Mouse (Mus musculus) regulatory T cell (primary cell): Measurements from ENCODE around the gene Cxcr6.
"Not testable (repeated sequence)": the region's sequence is repeated elsewhere in the genome, so short reads cannot be mapped to it uniquely, and the experiment has no call there.

Source experiments
- in situ Hi-C: fragments of 300-600 bp; cut with MboI, MseI; formaldehyde crosslinking; loops from one replicate; pipeline ENCODE4 v1.15.1; 2025; ENCODE audit warnings: high pct_unique_total_duplicates

Gene Cxcr6

GRCm38 (mm10) chr9:123806267-123806666 lies at the start of gene Cxcr6:
Cxcr6 (plus strand) TSS chr9:123806475.
- in situ Hi-C loops, result no loop called here

DNA sequence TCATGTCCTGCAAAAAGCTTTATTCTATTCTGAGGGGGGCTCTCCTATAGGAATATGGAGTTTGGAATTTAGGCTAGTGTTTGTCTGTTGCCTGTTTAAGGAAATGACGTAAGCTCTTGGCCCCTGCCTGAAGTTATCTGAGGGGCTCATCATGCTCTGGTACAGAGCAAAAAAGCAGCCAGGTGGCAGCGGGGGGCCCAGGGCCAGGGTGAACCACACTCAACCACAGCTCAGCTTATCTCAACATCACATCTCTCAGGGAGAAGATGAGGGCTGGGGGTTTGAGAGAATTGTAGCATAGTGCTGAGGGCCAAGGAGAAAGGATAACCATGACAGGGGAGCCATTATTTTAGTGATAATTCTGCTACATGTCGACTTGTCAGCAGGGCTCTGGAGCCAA lies 49.5 kb upstream of the Cxcr6 start:
- in situ Hi-C loops, result no loop called here

- in situ Hi-C loops, result no loop called here
Observed at GRCm38 (mm10) chr9:123757326-123757725, 48.9 kb upstream of the Cxcr6 start.

DNA sequence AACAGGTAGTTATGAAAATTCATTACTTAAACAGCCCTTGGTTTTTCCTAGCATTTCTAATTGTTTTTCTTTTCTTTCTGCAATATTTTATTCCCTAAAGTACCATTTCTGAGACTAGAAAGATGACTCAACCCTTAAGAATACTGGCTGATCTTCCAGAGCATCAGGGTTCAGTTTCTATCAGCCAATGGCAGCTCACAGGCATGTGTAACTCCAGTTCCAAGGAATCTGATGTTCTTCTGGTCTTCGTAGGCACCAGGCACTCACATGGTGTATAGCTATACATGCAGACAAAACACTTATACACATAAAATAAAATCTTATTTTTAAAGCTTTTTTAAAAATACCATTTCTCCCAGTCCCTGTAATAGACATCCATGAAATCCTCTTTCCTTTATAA lies 48.1 kb upstream of the Cxcr6 start:
- in situ Hi-C loops, result no loop called here

DNA sequence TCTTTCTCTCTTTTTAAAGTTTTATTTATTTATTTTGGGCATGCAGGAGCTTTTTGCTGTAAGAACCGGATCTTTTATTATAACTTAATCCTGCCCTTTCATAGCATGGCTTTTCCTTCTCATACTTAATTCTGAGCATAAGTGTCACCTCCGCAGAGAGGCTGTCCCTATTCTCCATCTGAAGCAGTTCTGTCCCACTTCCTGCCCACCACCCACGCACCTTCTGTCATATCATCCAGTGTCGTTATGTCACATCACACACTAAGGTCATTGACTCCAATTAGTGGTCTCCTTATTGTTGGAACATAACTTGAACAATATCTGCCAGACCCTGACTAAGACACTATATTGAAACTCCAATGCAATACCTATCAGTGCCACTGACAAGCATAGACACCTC lies 47.6 kb upstream of the Cxcr6 start:
- in situ Hi-C loops, result no loop called here

- in situ Hi-C loops, result loop anchor here (5.0 to 10.0 kb wide), 2 partner anchors 44 to 164 kb away; partner anchors contain the start of gene Lztfl1
Observed at GRCm38 (mm10) chr9:123760806-123761205, 45.5 kb upstream of the Cxcr6 start.

DNA sequence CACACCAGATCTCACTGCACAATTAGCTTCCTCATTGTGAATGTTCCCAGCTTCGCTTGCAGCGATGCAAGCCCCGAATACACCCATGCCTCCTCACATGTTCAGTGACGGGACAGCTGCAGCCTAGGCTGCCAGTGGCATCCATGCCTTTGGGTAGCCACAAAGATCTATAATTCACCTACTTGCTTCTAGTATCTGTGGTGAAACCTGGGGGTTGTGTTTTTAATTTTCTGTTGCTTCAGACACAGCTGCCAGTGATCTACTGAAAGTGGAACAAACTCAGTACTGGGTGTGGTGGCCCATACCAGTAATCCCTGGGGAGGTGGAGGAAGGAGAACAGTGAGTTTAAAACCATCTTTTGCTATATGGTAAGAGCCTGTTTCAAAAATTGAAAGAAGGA lies 43.4 kb upstream of the Cxcr6 start:
- in situ Hi-C loops, result loop anchor here (5.0 to 10.0 kb wide), 2 partner anchors 46 to 162 kb away; partner anchors contain the start of gene Lztfl1

DNA sequence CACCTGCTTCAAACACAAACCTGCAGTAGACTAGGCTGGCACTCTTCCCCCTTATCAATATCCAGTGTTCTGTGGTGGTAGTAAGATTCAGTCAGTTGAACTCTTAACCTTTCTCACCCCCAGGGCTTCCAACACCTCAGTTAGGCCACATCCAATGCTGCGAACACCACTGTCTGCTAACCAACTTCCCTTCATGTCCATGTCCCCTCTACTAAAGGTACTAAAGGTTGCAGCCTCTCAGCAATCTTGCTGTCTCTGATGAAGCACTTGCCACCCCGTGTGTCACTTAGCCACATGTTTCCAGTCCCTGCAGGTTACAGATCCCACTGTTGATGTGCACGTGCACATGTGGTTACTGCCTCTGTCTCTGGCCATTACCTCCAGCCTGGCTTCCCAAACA lies 42.5 kb upstream of the Cxcr6 start:
- in situ Hi-C loops, result loop anchor here (5.0 to 10.0 kb wide), 2 partner anchors 46 to 161 kb away; partner anchors contain the start of gene Lztfl1

GRCm38 (mm10) chr9:123766996-123767395 lies 39.3 kb upstream of the Cxcr6 start:
- in situ Hi-C loops, result loop anchor here (10.0 kb wide), 1 partner anchor 158 kb away; no protein-coding TSS in a partner anchor

DNA sequence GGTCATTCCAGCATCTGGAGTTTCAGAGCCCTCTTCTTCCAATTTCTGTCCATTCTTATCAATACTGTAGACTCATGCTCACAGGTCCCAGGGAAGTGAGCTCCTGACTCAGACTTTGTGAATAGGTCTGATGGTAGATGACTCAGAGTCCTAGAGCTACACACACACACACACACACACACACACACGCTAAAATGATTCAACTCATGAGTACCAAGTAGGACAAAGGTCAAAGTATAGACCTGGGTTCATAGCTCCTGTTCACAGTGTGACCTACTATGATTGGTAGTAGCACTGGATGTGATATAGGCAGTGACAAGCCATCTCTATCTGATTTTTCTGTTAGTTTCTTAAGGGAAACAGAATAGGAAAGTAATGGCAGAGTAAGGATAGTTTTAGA lies 37.8 kb upstream of the Cxcr6 start:
- in situ Hi-C loops, result loop anchor here (10.0 kb wide), 1 partner anchor 156 kb away; no protein-coding TSS in a partner anchor

DNA sequence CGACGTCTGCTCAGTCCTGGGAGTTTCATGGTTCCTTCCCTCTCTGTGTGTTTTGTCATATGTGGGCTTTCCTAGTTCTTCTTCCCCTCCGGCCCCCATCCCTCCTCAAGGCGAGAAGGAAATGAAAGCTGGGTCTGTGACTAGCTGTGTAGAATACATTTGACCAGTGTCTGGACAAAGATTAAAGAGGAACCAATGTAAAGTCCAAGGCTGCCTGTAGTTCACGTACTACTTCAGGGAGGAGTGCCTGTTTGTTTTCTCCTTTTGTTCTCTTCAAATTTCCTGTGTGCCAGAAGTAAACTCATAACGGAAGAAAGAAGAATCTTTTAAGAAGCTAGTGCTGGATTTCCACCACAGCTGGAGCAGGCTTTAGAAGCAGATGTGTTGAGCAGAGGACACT lies 36.7 kb upstream of the Cxcr6 start:
- in situ Hi-C loops, result loop anchor here (10.0 kb wide), 1 partner anchor 155 kb away; no protein-coding TSS in a partner anchor

DNA sequence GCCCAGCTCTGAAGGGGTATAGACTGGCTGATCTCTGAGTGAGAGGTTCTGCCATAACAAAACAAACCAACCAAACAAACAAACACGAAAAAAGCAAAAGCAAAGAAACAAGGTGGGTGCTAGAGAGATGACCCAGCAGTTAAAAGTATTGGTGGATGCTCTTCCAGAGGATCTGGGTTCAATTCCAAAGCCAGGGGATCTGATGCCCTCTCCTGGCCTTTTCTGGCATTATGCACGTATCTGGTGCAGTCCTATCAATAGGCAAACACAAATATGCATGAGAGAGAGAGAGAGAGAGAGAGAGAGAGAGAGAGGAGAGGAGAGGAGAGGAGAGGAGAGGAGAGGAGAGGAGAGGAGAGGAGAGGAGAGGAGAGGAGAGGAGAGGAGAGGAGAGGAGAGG lies 33.0 kb upstream of the Cxcr6 start:
- in situ Hi-C loops, result not testable (repeated sequence)

DNA sequence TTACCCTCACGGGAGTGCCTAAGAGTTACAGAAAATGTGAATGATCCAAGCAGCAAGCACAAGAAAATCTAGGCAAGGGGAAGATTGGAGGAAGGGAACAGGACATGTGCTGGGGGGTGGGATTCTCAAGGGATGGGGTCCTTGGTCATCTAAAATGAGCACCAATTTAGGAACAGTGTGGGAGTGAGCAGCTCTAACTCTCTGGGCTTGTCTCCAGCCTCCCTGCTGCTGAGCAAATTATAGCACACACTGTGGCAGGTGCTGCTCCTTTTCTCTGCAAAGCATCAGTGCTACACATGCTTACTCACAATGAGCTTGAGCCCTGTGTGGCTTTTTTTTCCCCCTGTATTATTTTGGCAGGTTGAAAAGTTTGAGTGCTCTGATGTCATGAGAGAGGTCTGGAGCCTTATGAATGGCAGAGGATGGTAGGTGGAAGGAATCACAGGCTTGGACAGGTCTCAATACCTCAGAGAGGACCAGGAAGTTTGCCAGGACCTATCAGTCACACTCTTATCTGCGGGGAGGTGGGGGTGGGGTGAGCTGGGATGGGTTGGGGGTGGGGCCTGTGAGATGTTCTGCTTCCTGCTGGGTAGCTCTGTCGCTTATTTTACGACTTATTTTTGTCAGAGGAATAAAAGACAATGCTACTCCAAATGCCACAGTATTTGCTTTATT lies 17.3 kb upstream of the Cxcr6 start:
- in situ Hi-C loops, result no loop called here

DNA sequence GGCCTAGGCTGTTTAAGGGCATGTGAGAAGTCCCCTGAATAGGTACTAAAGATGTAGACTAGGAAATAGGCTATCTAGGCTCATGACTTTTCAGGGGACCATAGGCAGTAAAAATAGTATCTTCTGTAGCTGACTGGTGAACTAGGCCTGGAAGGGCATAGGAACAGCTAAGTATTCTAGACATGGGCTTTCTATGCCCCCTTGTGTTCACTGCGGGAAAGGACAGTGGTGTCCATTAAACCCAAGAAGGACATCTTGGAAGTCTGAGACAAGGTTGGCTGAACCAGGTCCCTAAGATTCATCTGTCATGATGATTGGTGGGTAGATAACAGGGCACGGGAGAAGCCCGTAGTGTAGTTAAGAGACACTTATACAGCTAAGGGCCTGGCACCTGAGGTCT lies 10.1 kb upstream of the Cxcr6 start:
- in situ Hi-C loops, result no loop called here

GRCm38 (mm10) chr9:123801527-123801926 lies 4.7 kb upstream of the Cxcr6 start:
- in situ Hi-C loops, result no loop called here

DNA sequence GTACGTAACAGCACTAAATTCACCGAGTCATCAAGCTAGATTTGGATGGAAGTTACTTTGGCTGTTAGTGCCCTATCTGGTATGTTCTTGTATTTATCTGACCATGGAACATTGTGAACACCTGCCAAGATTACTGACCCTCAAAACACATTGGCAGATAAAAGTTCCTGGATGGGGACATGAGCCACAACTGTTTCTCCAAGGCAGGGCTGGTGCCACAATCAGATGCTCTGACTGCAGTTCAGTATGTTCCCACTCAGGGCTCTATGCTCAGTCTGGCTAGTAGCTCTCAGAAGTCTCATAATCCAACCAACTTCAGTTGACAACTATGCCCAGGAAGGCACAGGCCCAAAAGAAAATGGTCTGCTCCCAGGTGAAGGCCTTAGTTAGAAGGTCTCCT lies 3.9 kb upstream of the Cxcr6 start:
- in situ Hi-C loops, result no loop called here

- in situ Hi-C loops, result no loop called here
Observed at GRCm38 (mm10) chr9:123802896-123803295, 3.4 kb upstream of the Cxcr6 start.

DNA sequence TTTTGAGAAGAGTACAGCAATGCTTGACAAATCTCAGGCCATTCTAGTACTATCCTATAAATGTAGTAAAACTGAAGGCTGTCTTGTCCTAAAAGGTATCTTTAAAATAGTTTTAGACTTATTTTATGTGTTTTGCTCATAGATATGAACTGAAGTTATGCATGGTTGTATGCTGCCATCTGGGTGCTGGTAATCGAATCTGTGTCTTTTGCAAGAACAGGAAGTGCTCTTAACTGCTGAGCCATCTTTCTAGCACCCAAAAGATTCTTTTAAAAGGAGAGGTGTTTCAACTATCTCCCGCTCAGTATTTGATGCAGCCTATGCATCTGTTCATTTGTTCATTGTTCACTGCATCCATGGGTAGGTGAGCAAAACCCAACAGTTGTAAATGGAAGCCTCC lies 1.0 kb upstream of the Cxcr6 start:
- in situ Hi-C loops, result no loop called here

- in situ Hi-C loops, result no loop called here
Observed at GRCm38 (mm10) chr9:123808583-123808982, 2.3 kb downstream of the Cxcr6 start.

DNA sequence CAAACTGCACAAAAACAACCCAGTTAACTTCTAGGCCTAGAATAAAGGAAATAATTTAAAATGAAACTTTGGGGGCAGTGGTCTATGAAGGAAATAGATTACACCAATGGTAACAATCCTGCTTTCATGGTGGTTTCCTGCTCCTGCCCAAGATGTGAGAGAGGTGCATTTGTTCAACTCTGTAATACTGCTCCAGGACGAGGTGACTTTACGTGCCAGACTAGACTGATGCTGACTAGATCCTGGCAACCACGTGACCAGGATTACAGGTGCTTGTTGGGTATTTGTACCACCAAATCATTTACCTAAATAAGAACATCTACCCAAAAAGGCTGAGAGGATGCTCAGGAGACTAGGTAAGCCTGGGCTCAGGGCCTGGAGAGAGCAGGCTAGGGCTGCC lies 5.6 kb downstream of the Cxcr6 start:
- in situ Hi-C loops, result no loop called here

DNA sequence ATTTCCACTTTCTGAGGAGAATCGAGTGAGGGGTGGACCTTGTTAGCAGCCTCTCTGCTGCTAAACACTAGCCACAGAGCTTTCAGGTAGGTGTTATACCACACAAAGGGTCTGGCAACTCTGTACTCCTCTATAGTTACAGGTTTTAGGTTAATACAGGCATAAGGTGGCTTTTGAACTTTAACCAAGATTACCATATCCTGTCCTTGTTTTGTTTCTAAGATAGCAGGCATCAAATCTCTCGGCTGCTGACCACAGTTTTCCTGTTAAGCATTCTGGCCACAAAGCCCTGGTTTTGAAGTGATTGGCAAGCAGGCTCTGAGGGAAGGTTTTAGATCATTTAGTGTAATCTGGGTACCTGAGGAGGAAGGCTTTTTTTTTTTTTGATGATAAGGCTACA lies 8.1 kb downstream of the Cxcr6 start:
- in situ Hi-C loops, result no loop called here

GRCm38 (mm10) chr9:123814821-123815220 lies 8.5 kb downstream of the Cxcr6 start:
- in situ Hi-C loops, result no loop called here

GRCm38 (mm10) chr9:123815444-123815843 lies 9.2 kb downstream of the Cxcr6 start:
- in situ Hi-C loops, result no loop called here

GRCm38 (mm10) chr9:123815996-123816395 lies 9.7 kb downstream of the Cxcr6 start:
- in situ Hi-C loops, result no loop called here
